Comparison of ENCODE assay signal across 11 mouse cellular contexts in genomic region chr1:127321638-127322037, GRCm38 (mm10).
DNase-seq lines count a peak whose midpoint lies in the region; ATAC-seq lines count a peak whose summit lies in the region.
"Had no signal": no experiment of that assay in that cellular context is flagged by ENCODE, and none has a peak within 500 bp of the region (broad histone marks: within the 10 kb centered on the region; RNA-seq: fewer than 3 reads in every experiment).

No protein-coding gene starts in this region.

- no peak for ATAC-seq in kidney, embryonic 15.5 days (replicated peaks; ENCODE audit: low FRiP score)
- peak; percentile 17 for ATAC-seq in CD4-positive, CD25-positive, alpha-beta regulatory T cell, adult 4 months
- ATAC-seq in megakaryocyte-erythroid progenitor cell, adult 5-6 weeks (replicated peaks; ENCODE audit: low FRiP score, low TSS enrichment, poor library complexity, severe bottlenecking): 0 out of 2 replicates have a peak, but pooled peaks have one; percentile 36

- peaks cover 29% of the 10 kb centered on the region; the same call in 1 of the 2 replicates for H3K4me1 ChIP-seq in kidney, embryonic 15.5 days

- H3K36me3 ChIP-seq in kidney, embryonic 15.5 days: peaks cover 14% of the 10 kb centered on the region
- H3K36me3 ChIP-seq: G1E had no signal

- no peaks in the 10 kb centered on the region for H3K27me3 ChIP-seq in kidney, embryonic 15.5 days

- H3K9me3 ChIP-seq in kidney, embryonic 15.5 days (replicated peaks): no peaks in the 10 kb centered on the region

- DNase-seq in kidney, postnatal 14 days: no peak
- DNase-seq in ZHBTc4 (ENCODE audit: low read depth, low spot score): peak; percentile 43
- no peak for DNase-seq in embryo, embryonic 10 days (ENCODE audit: low spot score)
- no peak for DNase-seq in adrenal gland, adult 8-10 months
- DNase-seq: heart, adult 18-20 months; lung, adult 18-20 months; right cerebral cortex, adult 18-20 months had no signal

- no peak overlapping the region for H3K4me2 ChIP-seq in kidney, embryonic 15.5 days

- H3K4me3 ChIP-seq in kidney, embryonic 15.5 days (replicated peaks): no peak overlapping the region

- 0 out of 2 replicates have a peak overlapping the region, but pooled peaks have one; percentile 14 for H3K27ac ChIP-seq in kidney, embryonic 15.5 days

- WGBS in kidney, embryonic 15.5 days: 43% methylated on average over 3 of the region's 3 CpGs

- H3K9ac ChIP-seq in kidney, embryonic 15.5 days: no peak overlapping the region
